Mouse (Mus musculus): Measurements from ENCODE around the gene Hdgfl3.

DNA sequence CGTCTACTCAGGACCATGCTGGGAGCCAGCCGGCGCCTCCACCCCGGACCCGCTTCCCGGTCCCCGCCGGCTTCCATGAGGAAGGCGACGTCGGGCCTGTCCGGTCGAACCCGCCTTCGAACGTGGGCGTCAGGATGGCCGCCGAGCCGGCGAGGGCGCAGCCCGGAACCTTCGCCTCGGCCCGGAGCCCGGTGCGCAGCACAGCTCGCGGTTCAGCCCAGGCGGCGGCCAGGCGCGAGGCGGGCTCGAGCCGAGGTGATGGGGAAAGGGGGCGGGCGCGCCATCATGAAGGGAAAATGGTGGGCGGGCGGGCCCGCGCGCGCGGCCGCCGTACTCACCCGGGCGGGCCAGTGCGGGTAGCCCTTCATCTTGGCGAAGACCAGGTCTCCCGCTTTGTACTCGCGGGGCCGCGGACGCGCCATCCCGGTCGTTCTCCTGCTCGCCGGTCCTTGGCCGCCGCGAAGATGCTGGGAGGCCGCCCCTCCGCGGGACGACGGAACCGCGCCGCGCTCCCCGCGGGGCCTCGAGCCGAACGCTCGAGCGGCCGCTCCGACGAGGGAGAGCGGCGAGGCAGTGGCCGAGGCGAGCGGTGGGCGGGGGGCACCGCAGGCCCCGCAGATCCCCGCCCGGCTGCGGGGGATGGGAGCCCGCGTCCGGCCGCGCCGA lies 539 bp downstream of the Hdgfl3 start:
- TF ChIP-seq CTCF (IDR thresholded peaks at IDR 0.05; ENCODE audit: low read depth, low read length) (no peak), POLR2A (IDR thresholded peaks at IDR 0.05; ENCODE audit: extremely low read depth, insufficient read depth, low read length) (no peak)

Data from liver, adult 2 months (tissue).